9 mouse cellular contexts compared by ENCODE assay signal in the genomic region with DNA sequence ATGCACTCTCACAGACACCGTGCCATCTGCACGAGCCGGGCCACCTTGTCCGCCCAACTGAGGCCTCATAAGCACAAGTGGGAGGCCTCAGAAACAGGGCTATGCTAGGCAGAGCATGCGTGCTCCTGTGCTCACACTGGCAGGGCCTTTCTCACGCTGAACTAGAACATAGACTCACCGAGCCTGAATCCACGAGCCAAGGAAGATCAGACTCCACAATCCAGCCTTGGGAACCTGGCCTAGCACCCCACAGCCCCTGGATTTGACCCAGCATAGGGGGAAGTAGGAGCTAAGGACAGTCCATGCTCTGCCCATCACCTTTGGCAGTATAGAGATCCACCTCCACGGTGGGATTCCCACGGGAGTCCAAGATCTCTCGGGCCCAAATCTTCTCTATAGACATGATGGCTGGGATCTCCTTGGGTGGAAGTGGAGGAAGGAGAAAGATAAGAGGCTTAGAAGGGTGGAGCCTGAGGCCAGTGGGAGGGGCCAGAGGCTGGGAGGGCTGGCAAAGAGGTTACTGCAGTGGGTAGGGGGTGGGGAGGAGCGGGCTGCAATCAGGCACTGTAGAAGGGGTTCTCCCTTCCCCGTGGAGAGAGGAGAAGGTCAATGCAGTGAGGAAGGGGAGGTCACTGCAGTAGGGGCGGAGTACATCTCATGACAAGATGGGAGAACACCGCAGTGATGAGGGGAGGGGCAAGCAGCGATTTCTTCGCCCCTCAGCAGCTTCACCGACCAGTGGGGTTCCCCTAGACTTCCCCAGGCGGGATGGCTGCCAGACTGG. TPM values are rescaled to one million over a fixed set of nuclear protein-coding genes. Genes with fewer than 3 reads are reported as not detected.
DNase-seq lines count a peak whose midpoint lies in the region; ATAC-seq lines count a peak whose summit lies in the region.
"Had no signal": no experiment of that assay in that cellular context is flagged by ENCODE, and none has a peak within 500 bp of the region (broad histone marks: within the 10 kb centered on the region; RNA-seq: fewer than 3 reads in every experiment).

No protein-coding gene starts in this region.

- DNase-seq in frontal cortex, postnatal 14 days (ENCODE audit: low spot score in 2 of 2), result no peak
- DNase-seq in right cerebral cortex, postnatal 10 days (ENCODE audit: low spot score in 2 of 2), result peak; percentile 70 to 72
- no peak for DNase-seq in right cerebral cortex, adult 18-20 months
- peak; percentile 38 for DNase-seq in forebrain, embryonic 10.5 days (ENCODE audit: extremely low spot score, low spot score)
- DNase-seq in limb, embryonic 10.5 days (ENCODE audit: low spot score), result no peak
- DNase-seq in spleen, adult 18-20 months, result no peak

- H3K4me3 ChIP-seq in forebrain, embryonic 10.5 days, result peak overlapping the region; percentile 64
- peak overlapping the region; percentile 65 for H3K4me3 ChIP-seq in limb, embryonic 10.5 days
- peak overlapping the region; percentile 63 for H3K4me3 ChIP-seq in neural tube, embryonic 15.5 days (replicated peaks)

- H3K4me1 ChIP-seq in forebrain, embryonic 10.5 days, result peaks cover 45% of the 10 kb centered on the region
- H3K4me1 ChIP-seq in limb, embryonic 10.5 days, result peaks cover 31% of the 10 kb centered on the region
- peaks cover 32% of the 10 kb centered on the region for H3K4me1 ChIP-seq in neural tube, embryonic 15.5 days

- H3K9me3 ChIP-seq in forebrain, embryonic 10.5 days, result no peaks in the 10 kb centered on the region
- H3K9me3 ChIP-seq in limb, embryonic 10.5 days (replicated peaks), result no peaks in the 10 kb centered on the region
- H3K9me3 ChIP-seq in neural tube, embryonic 15.5 days (replicated peaks), result no peaks in the 10 kb centered on the region

- no peaks in the 10 kb centered on the region for H3K36me3 ChIP-seq in forebrain, embryonic 10.5 days (replicated peaks)
- no peaks in the 10 kb centered on the region for H3K36me3 ChIP-seq in limb, embryonic 10.5 days
- peaks cover 3% of the 10 kb centered on the region; the same call in 1 of the 2 replicates for H3K36me3 ChIP-seq in neural tube, embryonic 15.5 days

- ATAC-seq in frontal cortex, adult (ENCODE audit: low TSS enrichment), result peak; percentile 53
- ATAC-seq in neural tube, embryonic 15.5 days (ENCODE audit: low FRiP score), result peak; percentile 61

- peak overlapping the region; percentile 80 for H3K4me2 ChIP-seq in neural tube, embryonic 15.5 days

- H3K27ac ChIP-seq in forebrain, embryonic 10.5 days, result peak overlapping the region; percentile 81
- no peak overlapping the region for H3K27ac ChIP-seq in limb, embryonic 10.5 days
- H3K27ac ChIP-seq in neural tube, embryonic 15.5 days (replicated peaks), result peak overlapping the region; percentile 84

- peaks cover 79% of the 10 kb centered on the region for H3K27me3 ChIP-seq in forebrain, embryonic 10.5 days (ENCODE audit: poor library complexity, severe bottlenecking)
- peaks cover 69% of the 10 kb centered on the region for H3K27me3 ChIP-seq in limb, embryonic 10.5 days (ENCODE audit: low read depth, poor library complexity, severe bottlenecking)
- no peaks in the 10 kb centered on the region; the same call in none of the 2 replicates for H3K27me3 ChIP-seq in neural tube, embryonic 15.5 days (replicated peaks)

- peak overlapping the region; percentile 77 for H3K9ac ChIP-seq in neural tube, embryonic 15.5 days (replicated peaks)

- 17% methylated on average over 19 of the region's 19 CpGs for WGBS in forebrain, embryonic 10.5 days
- WGBS in limb, embryonic 10.5 days, result 25% methylated on average over 19 of the region's 19 CpGs
- 26% methylated on average over 19 of the region's 19 CpGs for WGBS in neural tube, embryonic 15.5 days

RNA-seq across cellular contexts. Expression of a gene that starts 1.4 kb away (rescaled TPM):
- 4.0 and 4.4 TPM in 2 replicates for polyA plus RNA-seq in forebrain, embryonic 10.5 days (2016; fragmentation: Nextera tagmentation; extraction: Ambion mirVana)
- polyA plus RNA-seq in limb, embryonic 10.5 days (2016; fragmentation: Nextera tagmentation; extraction: Ambion mirVana), result 0.69 and 1.5 TPM in 2 replicates
- polyA plus RNA-seq in neural tube, embryonic 15.5 days (2015; fragmentation: Nextera tagmentation; extraction: Ambion mirVana), result 197 and 226 TPM in 2 replicates

RNA-seq across cellular contexts. Expression of a gene that starts 11.4 kb away (rescaled TPM):
- polyA plus RNA-seq in forebrain, embryonic 10.5 days (2016; fragmentation: Nextera tagmentation; extraction: Ambion mirVana), result 4.9 and 5.3 TPM in 2 replicates
- polyA plus RNA-seq in limb, embryonic 10.5 days (2016; fragmentation: Nextera tagmentation; extraction: Ambion mirVana), result 0.35 and 0.68 TPM in 2 replicates
- polyA plus RNA-seq in neural tube, embryonic 15.5 days (2015; fragmentation: Nextera tagmentation; extraction: Ambion mirVana), result 1.5 and 1.7 TPM in 2 replicates

RNA-seq across cellular contexts. Expression of a gene that starts 11.8 kb away (rescaled TPM):
- 12.5 and 14.2 TPM in 2 replicates for polyA plus RNA-seq in forebrain, embryonic 10.5 days (2016; fragmentation: Nextera tagmentation; extraction: Ambion mirVana)
- 12.9 and 14.8 TPM in 2 replicates for polyA plus RNA-seq in limb, embryonic 10.5 days (2016; fragmentation: Nextera tagmentation; extraction: Ambion mirVana)
- 23.1 and 24.0 TPM in 2 replicates for polyA plus RNA-seq in neural tube, embryonic 15.5 days (2015; fragmentation: Nextera tagmentation; extraction: Ambion mirVana)

RNA-seq across cellular contexts. Expression of a gene that starts 12.3 kb away (rescaled TPM):
- polyA plus RNA-seq in forebrain, embryonic 10.5 days (2016; fragmentation: Nextera tagmentation; extraction: Ambion mirVana), result not detected in 2 replicates
- polyA plus RNA-seq in limb, embryonic 10.5 days (2016; fragmentation: Nextera tagmentation; extraction: Ambion mirVana), result not detected in 2 replicates
- 0.17 TPM in 1 of 2 replicates, not detected in the other for polyA plus RNA-seq in neural tube, embryonic 15.5 days (2015; fragmentation: Nextera tagmentation; extraction: Ambion mirVana)
- polyA plus RNA-seq: C2C12 had no signal

RNA-seq across cellular contexts. Expression of a gene that starts 26.9 kb away (rescaled TPM):
- polyA plus RNA-seq in forebrain, embryonic 10.5 days (2016; fragmentation: Nextera tagmentation; extraction: Ambion mirVana), result 397 and 415 TPM in 2 replicates
- polyA plus RNA-seq in limb, embryonic 10.5 days (2016; fragmentation: Nextera tagmentation; extraction: Ambion mirVana), result 384 and 460 TPM in 2 replicates
- polyA plus RNA-seq in neural tube, embryonic 15.5 days (2015; fragmentation: Nextera tagmentation; extraction: Ambion mirVana), result 572 and 623 TPM in 2 replicates

Comparison
In these comparisons a context has a peak if more than half of its experiments do, and no peak if none do; other contexts are left out.
1. DNase-seq: peak in right cerebral cortex, postnatal 10 days (2 of 2) and forebrain, embryonic 10.5 days (single experiment); none in frontal cortex, postnatal 14 days (0 of 2), right cerebral cortex, adult 18-20 months (single experiment), limb, embryonic 10.5 days (single experiment) and spleen, adult 18-20 months (0 of 2).
2. RNA of a gene that starts 1.4 kb away (polyA plus RNA-seq): 197 to 226 TPM in neural tube, embryonic 15.5 days; 4.0 to 4.4 TPM in forebrain, embryonic 10.5 days and 0.69 to 1.5 TPM in limb, embryonic 10.5 days; every median in the first group is over 10 times any median in the second.
3. Peak in every context shown above with its lines, with median percentiles within 50 percentile points of each other: H3K4me3 ChIP-seq.